ENCODE assay signal across 18 mouse cellular contexts in the genomic region with DNA sequence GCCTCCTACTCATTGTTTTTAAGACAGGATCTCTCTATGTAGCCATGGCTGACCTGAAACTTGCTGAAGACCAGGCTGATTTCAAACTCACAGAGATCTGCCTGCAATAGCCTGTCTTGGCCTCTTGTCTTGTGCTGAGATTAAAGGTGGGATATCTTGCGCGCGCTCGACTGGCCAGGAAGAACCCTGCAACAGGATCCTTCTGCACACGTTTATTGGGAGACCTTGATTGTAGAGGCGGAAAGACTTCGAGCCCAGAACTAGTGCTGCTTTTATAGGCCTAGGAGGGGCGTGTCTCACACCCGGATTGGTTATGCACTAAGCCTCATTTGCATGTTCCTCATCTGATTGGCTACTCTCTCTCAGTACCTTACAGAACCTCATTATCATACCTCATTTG. TPM values are rescaled to one million over a fixed set of nuclear protein-coding genes. Genes with fewer than 3 reads are reported as not detected.
A peak's percentile ranks its signal among the peaks of the same experiment; 100 is the strongest.
DNase-seq lines count a peak whose midpoint lies in the region; ATAC-seq and TF ChIP-seq lines count a peak whose summit lies in the region.
"Not testable (repeated sequence)": the region's sequence is repeated elsewhere in the genome, so short reads cannot be mapped to it uniquely, and the experiment has no call there.
"Had no signal": no experiment of that assay in that cellular context is flagged by ENCODE, and none has a peak within 500 bp of the region (broad histone marks: within the 10 kb centered on the region; RNA-seq: fewer than 3 reads in every experiment).

No protein-coding gene starts in this region.

- H3K27me3 ChIP-seq in MEL (ENCODE audit: control insufficient read depth in 1 of 2, insufficient read depth in 2 of 2, low read length in 2 of 2); lung, embryonic 15.5 days: not testable (repeated sequence)

- H3K4me1 ChIP-seq in MEL (ENCODE audit: control insufficient read depth in 1 of 2, insufficient read depth in 2 of 2, low read length in 2 of 2) = peaks cover 24 to 45% of the 10 kb centered on the region in 2 experiments
- peaks cover 21% of the 10 kb centered on the region for H3K4me1 ChIP-seq in brown adipose tissue, adult 24 weeks (ENCODE audit: control insufficient read depth, insufficient read depth, insufficient read length, low read length)
- peaks cover 49% of the 10 kb centered on the region for H3K4me1 ChIP-seq in lung, embryonic 15.5 days

- not testable (repeated sequence) for ATAC-seq in lung, embryonic 15.5 days (ENCODE audit: borderline replicate concordance, extremely low read depth, low FRiP score, low TSS enrichment)

- not testable (repeated sequence) for H3K79me2 ChIP-seq in MEL (ENCODE audit: control insufficient read depth, insufficient read depth, low read length, poor library complexity); macrophage (ENCODE audit: inconsistent target)

- not testable (repeated sequence) for H3K4me2 ChIP-seq in lung, embryonic 15.5 days

- peak in 1 of 2 experiments; percentile 62; a peak in 1 of 4 replicates for TF ChIP-seq POLR2A in MEL (IDR thresholded peaks at IDR 0.05; ENCODE audit: control insufficient read depth in 1 of 2, insufficient read depth in 1 of 2, low read depth in 1 of 2, low read length in 2 of 2, poor library complexity in 1 of 2)

- not testable (repeated sequence) for H3K27ac ChIP-seq in MEL (ENCODE audit: control insufficient read depth, low read depth, low read length)
- peak overlapping the region; percentile 16; the same call in 1 of the 2 replicates for H3K27ac ChIP-seq in brown adipose tissue, adult 24 weeks (replicated peaks; ENCODE audit: low read depth, low read length)
- H3K27ac ChIP-seq in lung, embryonic 15.5 days = peak overlapping the region; percentile 94
- H3K27ac ChIP-seq in macrophage = peak overlapping the region; percentile 96

- peak; percentile 46 for DNase-seq in MEL (ENCODE audit: low read depth, low spot score)
- DNase-seq in ZHBTc4 (ENCODE audit: low read depth, low spot score) = peak; percentile 53
- peak; percentile 88 for DNase-seq in heart, adult 11 months

- not testable (repeated sequence) for TF ChIP-seq CTCF in MEL (IDR thresholded peaks at IDR 0.05 in 2 of 3, conservative IDR thresholded peaks at IDR 0.05 in 1 of 3; ENCODE audit: control insufficient read depth in 1 of 3, insufficient read depth in 1 of 3, low read depth in 2 of 3, low read length in 3 of 3, poor library complexity in 1 of 3, severe bottlenecking in 1 of 3)

- H3K9ac ChIP-seq in MEL (ENCODE audit: control insufficient read depth, low read depth, low read length, poor library complexity, severe bottlenecking); lung, embryonic 15.5 days: not testable (repeated sequence)

- H3K9me3 ChIP-seq in MEL (replicated peaks; ENCODE audit: insufficient read depth, low read length); lung, embryonic 15.5 days: not testable (repeated sequence)

- not testable (repeated sequence) for H3K4me3 ChIP-seq in MEL (ENCODE audit: control insufficient read depth in 1 of 2, insufficient read depth in 1 of 2, low read depth in 2 of 2, low read length in 2 of 2); brown adipose tissue, adult 24 weeks (ENCODE audit: insufficient read depth, low read depth, low read length); lung, embryonic 15.5 days; macrophage (ENCODE audit: inconsistent target)

- TF ChIP-seq RAD21 in MEL (IDR thresholded peaks at IDR 0.05; ENCODE audit: low read depth, low read length) = not testable (repeated sequence)

- TF ChIP-seq EP300 in MEL (IDR thresholded peaks at IDR 0.05; ENCODE audit: low read depth in 1 of 2, low read length in 2 of 2) = not testable (repeated sequence)

- 93% methylated on average over 8 of the region's 9 CpGs for WGBS in lung, embryonic 15.5 days
- WGBS in macrophage (ENCODE audit: missing documents) = no CpG with 5 or more reads among the region's 9 CpGs

- H3K36me3 ChIP-seq in MEL (ENCODE audit: control insufficient read depth in 1 of 2, insufficient read depth in 2 of 2, low read length in 2 of 2) = peaks cover 0 to 23% of the 10 kb centered on the region in 2 experiments; a peak in 2 of 4 replicates
- not testable (repeated sequence) for H3K36me3 ChIP-seq in lung, embryonic 15.5 days; macrophage (ENCODE audit: inconsistent target)

TF ChIP-seq in MEL, 35 proteins besides CTCF, POLR2A, EP300 and RAD21:
- TF ChIP-seq TBP (IDR thresholded peaks at IDR 0.05; ENCODE audit: low read depth, low read length) (peak; percentile 83), NELFE (IDR thresholded peaks at IDR 0.05; ENCODE audit: low read depth, low read length) (peak; percentile 58)
TF ChIP-seq in MEL: peak in this region for 2; not testable (repeated sequence) for 33.

RNA-seq across cellular contexts. Expression of a gene that starts 5.9 kb away (rescaled TPM):
- 5.2 and 6.8 TPM in 2 replicates for total RNA-seq in MEL (2012; rRNA removed)
- polyA plus RNA-seq in MEL (2012; ENCODE audit: insufficient read depth in 1 of 2, insufficient read length in 2 of 2, low read depth in 1 of 2, low replicate concordance in 2 of 2, missing spikeins in 1 of 2) = 10 to 100 TPM in 1 of 2 experiments, not detected in 1; 17.1 TPM
- 59.0 and 82.5 TPM in 2 replicates for polyA plus RNA-seq in brown adipose tissue, adult 24 weeks (2012; ENCODE audit: insufficient read depth, insufficient read length, missing spikeins)
- 149 and 169 TPM in 2 replicates for polyA plus RNA-seq in lung, embryonic 15.5 days (2015; fragmentation: Nextera tagmentation; extraction: Ambion mirVana)
- total RNA-seq in macrophage (2018; cell fraction: chromatin; rRNA removed) = 100 to 1,000 TPM; 103 to 546 (median 287) TPM
- 1,000 to 10,000 TPM in 3 of 26 experiments, 100 to 1,000 TPM in 23; 293 to 1,067 (median 626) TPM for total RNA-seq in macrophage (2018; cell fraction: cytosol; rRNA removed)
- total RNA-seq in macrophage (2018; cell fraction: nucleus; rRNA removed) = 1,000 to 10,000 TPM in 1 of 26 experiments, 100 to 1,000 TPM in 25; 381 to 1,006 (median 769) TPM
- polyA plus RNA-seq in macrophage (2018) = 538 to 865 TPM (median 584 TPM) in 3 replicates
- total RNA-seq: common myeloid progenitor, adult 5-6 weeks; G1E had no signal
- polyA plus RNA-seq: G1E had no signal

RNA-seq across cellular contexts. Expression of a gene that starts 15.7 kb away (rescaled TPM):
- total RNA-seq in MEL (2012; rRNA removed) = 46.8 and 47.6 TPM in 2 replicates
- polyA plus RNA-seq in MEL (2012; ENCODE audit: insufficient read depth in 1 of 2, insufficient read length in 2 of 2, low read depth in 1 of 2, low replicate concordance in 2 of 2, missing spikeins in 1 of 2) (100 to 1,000 TPM in 1 of 2 experiments, not detected in 1; 118 TPM), macrophage (2018) (14.5 to 26.1 TPM (median 19.1 TPM) in 3 replicates)
- 21.6 and 25.6 TPM in 2 replicates for polyA plus RNA-seq in brown adipose tissue, adult 24 weeks (2012; ENCODE audit: insufficient read depth, insufficient read length, missing spikeins)
- polyA plus RNA-seq in lung, embryonic 15.5 days (2015; fragmentation: Nextera tagmentation; extraction: Ambion mirVana) = 74.4 and 75.2 TPM in 2 replicates
- total RNA-seq in macrophage (2018; cell fraction: chromatin; rRNA removed) = 10 to 100 TPM; 27.5 to 75.8 (median 51.5) TPM
- total RNA-seq in macrophage (2018; cell fraction: cytosol; rRNA removed) = 10 to 100 TPM; 18.5 to 35.7 (median 25.1) TPM
- total RNA-seq in macrophage (2018; cell fraction: nucleus; rRNA removed) = 10 to 100 TPM; 21.4 to 47.0 (median 31.9) TPM

RNA-seq across cellular contexts. Expression of a gene that starts 30.2 kb away (rescaled TPM):
- 1.6 and 2.0 TPM in 2 replicates for total RNA-seq in MEL (2012; rRNA removed)
- polyA plus RNA-seq in MEL (2012; ENCODE audit: insufficient read depth in 1 of 2, insufficient read length in 2 of 2, low read depth in 1 of 2, low replicate concordance in 2 of 2, missing spikeins in 1 of 2) = 1 to 10 TPM in 1 of 2 experiments, not detected in 1; 2.6 TPM
- 1.1 and 4.1 TPM in 2 replicates for polyA plus RNA-seq in brown adipose tissue, adult 24 weeks (2012; ENCODE audit: insufficient read depth, insufficient read length, missing spikeins)
- polyA plus RNA-seq in lung, embryonic 15.5 days (2015; fragmentation: Nextera tagmentation; extraction: Ambion mirVana) = 6.6 and 7.5 TPM in 2 replicates
- total RNA-seq in macrophage (2018; cell fraction: chromatin; rRNA removed) = 100 to 1,000 TPM in 1 of 26 experiments, 10 to 100 TPM in 25; 16.9 to 102 (median 59.3) TPM
- total RNA-seq in macrophage (2018; cell fraction: cytosol; rRNA removed) = 10 to 100 TPM in 11 of 26 experiments, 1 to 10 TPM in 15; 4.2 to 22.3 (median 8.9) TPM
- 10 to 100 TPM; 11.4 to 90.2 (median 33.1) TPM for total RNA-seq in macrophage (2018; cell fraction: nucleus; rRNA removed)
- 3.9 to 17.8 TPM (median 7.7 TPM) in 3 replicates for polyA plus RNA-seq in macrophage (2018)

RNA-seq across cellular contexts. Expression of a gene that starts 30.7 kb away (rescaled TPM):
- total RNA-seq in MEL (2012; rRNA removed) = 46.3 and 50.5 TPM in 2 replicates
- polyA plus RNA-seq in MEL (2012; ENCODE audit: insufficient read depth in 1 of 2, insufficient read length in 2 of 2, low read depth in 1 of 2, low replicate concordance in 2 of 2, missing spikeins in 1 of 2) (10 to 100 TPM in 1 of 2 experiments, not detected in 1; 87.7 TPM), macrophage (2018) (1,416 to 1,739 TPM (median 1,652 TPM) in 3 replicates)
- polyA plus RNA-seq in brown adipose tissue, adult 24 weeks (2012; ENCODE audit: insufficient read depth, insufficient read length, missing spikeins) = 44.9 and 55.0 TPM in 2 replicates
- 131 and 139 TPM in 2 replicates for polyA plus RNA-seq in lung, embryonic 15.5 days (2015; fragmentation: Nextera tagmentation; extraction: Ambion mirVana)
- total RNA-seq in macrophage (2018; cell fraction: chromatin; rRNA removed) = 1,000 to 10,000 TPM in 5 of 26 experiments, 100 to 1,000 TPM in 21; 231 to 1,612 (median 642) TPM
- total RNA-seq in macrophage (2018; cell fraction: cytosol; rRNA removed) = 1,000 to 10,000 TPM in 19 of 26 experiments, 100 to 1,000 TPM in 7; 818 to 1,776 (median 1,127) TPM
- total RNA-seq in macrophage (2018; cell fraction: nucleus; rRNA removed) = 1,000 to 10,000 TPM in 20 of 26 experiments, 100 to 1,000 TPM in 6; 377 to 1,961 (median 1,176) TPM

RNA-seq across cellular contexts. Expression of a gene that starts 35.1 kb away (rescaled TPM):
- total RNA-seq in MEL (2012; rRNA removed) = 0.42 and 0.50 TPM in 2 replicates
- polyA plus RNA-seq in MEL (2012; ENCODE audit: insufficient read depth in 1 of 2, insufficient read length in 2 of 2, low read depth in 1 of 2, low replicate concordance in 2 of 2, missing spikeins in 1 of 2) (under 1 TPM in 1 of 2 experiments, not detected in 1; 0.13 TPM), macrophage (2018) (0.80 TPM in 1 of 3 replicates, not detected in the others)
- polyA plus RNA-seq in brown adipose tissue, adult 24 weeks (2012; ENCODE audit: insufficient read depth, insufficient read length, missing spikeins) = not detected in 2 replicates
- polyA plus RNA-seq in lung, embryonic 15.5 days (2015; fragmentation: Nextera tagmentation; extraction: Ambion mirVana) = not detected in 2 replicates
- 100 to 1,000 TPM in 3 of 26 experiments, 10 to 100 TPM in 23; 11.3 to 125 (median 43.8) TPM for total RNA-seq in macrophage (2018; cell fraction: chromatin; rRNA removed)
- total RNA-seq in macrophage (2018; cell fraction: cytosol; rRNA removed) = 1 to 10 TPM in 4 of 26 experiments, under 1 TPM in 17, not detected in 5; 0.17 to 2.9 (median 0.62) TPM
- total RNA-seq in macrophage (2018; cell fraction: nucleus; rRNA removed) = 10 to 100 TPM in 14 of 26 experiments, 1 to 10 TPM in 12; 2.0 to 75.9 (median 11.1) TPM
- total RNA-seq: adrenal gland, adult 2 months; adrenal gland, postnatal 10 days; adrenal gland, postnatal 25 days; common myeloid progenitor, adult 5-6 weeks; G1E had no signal
- polyA plus RNA-seq: adrenal gland, adult 2 months; C2C12; embryonic facial prominence, embryonic 13.5 days; embryonic facial prominence, embryonic 15.5 days; erythroblast, embryonic 14.5 days; forebrain, embryonic 12.5 days; forebrain, embryonic 14.5 days; frontal cortex, adult 2 months; G1E had no signal
